Mouse (Mus musculus): Measurements from ENCODE around the gene Acin1.

Acin1 gene

GRCm38 (mm10) chr14:54603686-54604085, 83.0 kb downstream of the Acin1 start:
- DNase-seq: no peak

- DNase-seq: peak; percentile 96
Measured at GRCm38 (mm10) chr14:54603038-54603654, 83.6 kb downstream of the Acin1 start.

GRCm38 (mm10) chr14:54602613-54603012, 84.1 kb downstream of the Acin1 start:
- DNase-seq: no peak

- no peak for DNase-seq
Measured at GRCm38 (mm10) chr14:54601601-54602000, 85.1 kb downstream of the Acin1 start.

- DNase-seq: no peak
Measured at GRCm38 (mm10) chr14:54597084-54597483, 89.6 kb downstream of the Acin1 start.

- DNase-seq: no peak
Measured at GRCm38 (mm10) chr14:54594631-54595414, 91.9 kb downstream of the Acin1 start.

GRCm38 (mm10) chr14:54594055-54594454, 92.7 kb downstream of the Acin1 start:
- DNase-seq: no peak

- no peak for DNase-seq
Measured at GRCm38 (mm10) chr14:54592319-54592934, 94.3 kb downstream of the Acin1 start.
